Mouse (Mus musculus) cerebellum, postnatal 25 days (tissue): Measurements from ENCODE around the gene Hes3.

ENCODE experiments used
- DNase-seq, 2 experiments: peaks; one replicate each; pipeline ENCODE4 v3.0.0; 2021; ENCODE audit warnings: mixed read lengths in 2 of 2

Gene Hes3

GRCm38 (mm10) chr4:152250615-152251014 is 40.8 kb downstream of the Hes3 start:
- no peak for DNase-seq

GRCm38 (mm10) chr4:152247195-152247594 is 44.3 kb downstream of the Hes3 start:
- no peak for DNase-seq

GRCm38 (mm10) chr4:152246011-152246410 is 45.5 kb downstream of the Hes3 start:
- DNase-seq = no peak

- DNase-seq = no peak
Observed at GRCm38 (mm10) chr4:152244545-152245522, 46.6 kb downstream of the Hes3 start.

GRCm38 (mm10) chr4:152243969-152244368 is 47.5 kb downstream of the Hes3 start:
- DNase-seq = peak; percentile 74 to 81

- no peak for DNase-seq
Observed at GRCm38 (mm10) chr4:152243241-152243891, 48.1 kb downstream of the Hes3 start.

- no peak for DNase-seq
Observed at GRCm38 (mm10) chr4:152239974-152240373, 51.5 kb downstream of the Hes3 start.
